12 mouse cellular contexts compared by ENCODE assay signal in genomic region chr7:49183696-49184095, GRCm38 (mm10).
DNase-seq lines count a peak whose midpoint lies in the region; ATAC-seq lines count a peak whose summit lies in the region.
"Had no signal": no experiment of that assay in that cellular context is flagged by ENCODE, and none has a peak within 500 bp of the region (broad histone marks: within the 10 kb centered on the region; RNA-seq: fewer than 3 reads in every experiment).

No protein-coding gene starts in this region.

- H3K27ac ChIP-seq in heart, embryonic 16.5 days (ENCODE audit: low read length), result 0 out of 2 replicates have a peak overlapping the region, but pooled peaks have one; percentile 7
- H3K27ac ChIP-seq: embryonic facial prominence, embryonic 13.5 days; heart, embryonic 15.5 days had no signal

- H3K36me3 ChIP-seq in heart, embryonic 16.5 days (ENCODE audit: control insufficient read depth, insufficient read depth), result no peaks in the 10 kb centered on the region
- H3K36me3 ChIP-seq: embryonic facial prominence, embryonic 13.5 days; heart, embryonic 15.5 days had no signal

- H3K4me3 ChIP-seq in heart, embryonic 16.5 days (ENCODE audit: low read length), result no peak overlapping the region
- H3K4me3 ChIP-seq: embryonic facial prominence, embryonic 13.5 days; heart, embryonic 15.5 days had no signal

- H3K9me3 ChIP-seq in heart, embryonic 16.5 days (replicated peaks; ENCODE audit: control insufficient read depth, low read length), result no peaks in the 10 kb centered on the region
- H3K9me3 ChIP-seq: embryonic facial prominence, embryonic 13.5 days; heart, embryonic 15.5 days had no signal

- no peak for ATAC-seq in heart, embryonic 16.5 days (replicated peaks; ENCODE audit: extremely low read depth, insufficient read depth, low FRiP score)
- ATAC-seq: intestine, postnatal 0 days; liver, postnatal 0 days had no signal

- no peak for DNase-seq in heart, adult 18-20 months
- peak; percentile 38 for DNase-seq in right cerebral cortex, adult 18-20 months
- DNase-seq in right cerebral cortex, postnatal 4 days, result no peak
- peak; percentile 75 to 80 for DNase-seq in cerebellum, postnatal 10 days
- DNase-seq in telencephalon, adult 2 months (ENCODE audit: low read depth, low spot score), result peak; percentile 55
- no peak for DNase-seq in kidney, postnatal 10 days
- DNase-seq: adrenal gland, adult 2 months; liver, postnatal 0 days had no signal

- H3K27me3 ChIP-seq in heart, embryonic 16.5 days (ENCODE audit: control insufficient read depth, insufficient read depth, low read length), result no peaks in the 10 kb centered on the region
- H3K27me3 ChIP-seq: embryonic facial prominence, embryonic 13.5 days; heart, embryonic 15.5 days had no signal

- no peak overlapping the region for H3K9ac ChIP-seq in heart, embryonic 16.5 days (ENCODE audit: low read length)
- H3K9ac ChIP-seq: embryonic facial prominence, embryonic 13.5 days; heart, embryonic 15.5 days; liver, postnatal 0 days had no signal

- H3K4me2 ChIP-seq in heart, embryonic 16.5 days (ENCODE audit: low read depth, low read length), result no peak overlapping the region
- H3K4me2 ChIP-seq: embryonic facial prominence, embryonic 13.5 days; heart, embryonic 15.5 days had no signal

- H3K4me1 ChIP-seq in heart, embryonic 16.5 days (ENCODE audit: control insufficient read depth, insufficient read depth, low read length), result peaks cover 26% of the 10 kb centered on the region

- WGBS in heart, embryonic 16.5 days, result 58% methylated on average over 5 of the region's 5 CpGs

Comparison
In these comparisons a context has a peak if more than half of its experiments do, and no peak if none do; other contexts are left out.
1. DNase-seq: peak in right cerebral cortex, adult 18-20 months (single experiment), cerebellum, postnatal 10 days (2 of 2) and telencephalon, adult 2 months (single experiment); none in heart, adult 18-20 months (0 of 2), right cerebral cortex, postnatal 4 days (single experiment) and kidney, postnatal 10 days (single experiment).